Mouse (Mus musculus): ENCODE measurements at regions not wholly inside any gene's neighbourhood (a gene's known extent, or its start where the extent isn't known, plus 50 kb on each side); places are given as distances from the start of the nearest gene placed in this dataset.

DNA sequence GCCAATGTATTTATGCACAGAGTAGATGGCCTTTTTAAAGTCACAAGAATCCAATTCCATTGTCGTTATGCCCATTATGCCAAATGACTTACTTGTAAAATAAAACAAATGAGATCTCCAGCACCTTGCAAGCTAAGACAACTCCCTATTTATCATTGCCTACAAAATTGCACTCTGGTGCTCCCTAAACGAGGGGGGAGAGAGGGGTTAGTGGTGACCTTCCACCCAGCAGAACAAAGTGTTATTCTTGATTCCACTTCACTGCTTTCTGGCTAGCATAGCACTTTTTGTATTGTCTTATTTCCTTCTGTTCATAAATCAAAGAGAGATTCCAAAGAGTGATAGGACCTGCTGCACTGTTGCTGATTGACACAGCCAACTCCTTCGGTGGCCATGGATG is 300.6 kb downstream of the Hdgfl1 start:
- Histone ChIP-seq H3K4me2 (replicated peaks; ENCODE audit: low read depth, low read length) (no peak overlapping the region), H3K36me3 (ENCODE audit: control insufficient read depth, insufficient read depth, low read length) (no peaks in the 10 kb centered on the region), H3K4me3 (ENCODE audit: low read length) (no peak overlapping the region), H3K27me3 (ENCODE audit: control insufficient read depth, insufficient read depth, low read length) (no peaks in the 10 kb centered on the region), H3K27ac (ENCODE audit: low read depth, low read length) (no peak overlapping the region), H3K9ac (ENCODE audit: low read depth, low read length) (no peak overlapping the region), H3K9me3 (ENCODE audit: control insufficient read depth, low read length) (no peaks in the 10 kb centered on the region), H3K4me1 (ENCODE audit: control insufficient read depth, insufficient read depth, low read length) (no peaks in the 10 kb centered on the region)
- whole genome bisulfite sequencing = 15% methylated on average over 3 of the region's 3 CpGs
- peak; percentile 64; the same call in 1 of the 2 replicates for ATAC-seq (ENCODE audit: low FRiP score, low TSS enrichment)

DNA sequence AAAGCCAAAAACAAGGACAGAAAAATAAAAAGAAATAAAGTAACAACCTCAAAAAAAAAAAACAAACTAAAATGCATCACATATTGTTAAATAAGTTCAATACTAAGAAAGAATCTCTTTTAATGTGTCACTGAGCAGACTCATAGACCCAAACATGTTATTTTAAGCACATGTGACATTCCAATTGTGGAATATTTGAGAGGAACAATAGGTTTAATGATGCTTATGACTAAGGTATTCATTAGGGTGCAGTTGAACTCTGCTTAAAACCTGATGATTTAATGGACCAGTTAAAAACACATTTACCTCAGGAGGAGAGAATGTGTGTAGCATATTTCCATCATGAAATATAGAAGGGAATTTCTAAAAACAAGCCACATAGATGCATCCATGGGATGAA is 302.4 kb downstream of the Hdgfl1 start:
- Histone ChIP-seq H3K9ac (ENCODE audit: low read depth, low read length) (no peak overlapping the region), H3K36me3 (ENCODE audit: control insufficient read depth, insufficient read depth, low read length) (no peaks in the 10 kb centered on the region), H3K27me3 (ENCODE audit: control insufficient read depth, insufficient read depth, low read length) (no peaks in the 10 kb centered on the region), H3K4me1 (ENCODE audit: control insufficient read depth, insufficient read depth, low read length) (no peaks in the 10 kb centered on the region), H3K4me3 (ENCODE audit: low read length) (no peak overlapping the region), H3K4me2 (replicated peaks; ENCODE audit: low read depth, low read length) (no peak overlapping the region), H3K9me3 (ENCODE audit: control insufficient read depth, low read length) (no peaks in the 10 kb centered on the region), H3K27ac (ENCODE audit: low read depth, low read length) (no peak overlapping the region)
- no peak for ATAC-seq (ENCODE audit: low FRiP score, low TSS enrichment)

DNA sequence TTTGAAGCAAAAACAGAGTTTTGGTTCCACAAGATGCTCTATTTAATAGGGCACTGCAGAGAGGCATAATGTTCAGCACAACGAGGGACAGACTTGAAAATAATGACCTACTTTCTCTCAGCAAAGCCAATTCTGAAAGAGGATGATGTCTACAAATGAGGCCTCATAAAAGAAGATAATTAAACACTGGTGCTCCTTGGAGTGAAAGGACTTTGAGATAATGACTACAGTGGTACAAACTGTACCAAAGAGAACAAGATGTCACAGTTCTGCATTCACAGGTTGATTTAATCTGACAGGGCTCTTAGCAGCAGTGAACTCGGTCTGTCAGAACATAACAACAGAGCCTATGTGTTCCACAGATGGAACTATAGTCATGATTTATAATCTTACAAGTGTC is 305.4 kb downstream of the Hdgfl1 start:
- Histone ChIP-seq H3K4me2 (replicated peaks; ENCODE audit: low read depth, low read length) (no peak overlapping the region), H3K27ac (ENCODE audit: low read depth, low read length) (no peak overlapping the region), H3K27me3 (ENCODE audit: control insufficient read depth, insufficient read depth, low read length) (no peaks in the 10 kb centered on the region), H3K4me3 (ENCODE audit: low read length) (no peak overlapping the region), H3K9me3 (ENCODE audit: control insufficient read depth, low read length) (no peaks in the 10 kb centered on the region), H3K36me3 (ENCODE audit: control insufficient read depth, insufficient read depth, low read length) (no peaks in the 10 kb centered on the region), H3K9ac (ENCODE audit: low read depth, low read length) (no peak overlapping the region), H3K4me1 (ENCODE audit: control insufficient read depth, insufficient read depth, low read length) (no peaks in the 10 kb centered on the region)
- WGBS = 48% methylated on average over 2 of the region's 2 CpGs
- no peak for ATAC-seq (ENCODE audit: low FRiP score, low TSS enrichment)

GRCm38 (mm10) chr13:26464096-26464495 is 305.9 kb downstream of the Hdgfl1 start:
- no peak overlapping the region for H3K4me3 ChIP-seq (ENCODE audit: low read length)
- H3K9ac ChIP-seq (ENCODE audit: low read depth, low read length) = no peak overlapping the region
- H3K27ac ChIP-seq (ENCODE audit: low read depth, low read length) = no peak overlapping the region
- H3K4me1 ChIP-seq (ENCODE audit: control insufficient read depth, insufficient read depth, low read length) = no peaks in the 10 kb centered on the region
- no peaks in the 10 kb centered on the region for H3K9me3 ChIP-seq (ENCODE audit: control insufficient read depth, low read length)
- no peaks in the 10 kb centered on the region for H3K36me3 ChIP-seq (ENCODE audit: control insufficient read depth, insufficient read depth, low read length)
- no peak for ATAC-seq (ENCODE audit: low FRiP score, low TSS enrichment)
- no peak overlapping the region for H3K4me2 ChIP-seq (replicated peaks; ENCODE audit: low read depth, low read length)
- no peaks in the 10 kb centered on the region for H3K27me3 ChIP-seq (ENCODE audit: control insufficient read depth, insufficient read depth, low read length)

- Histone ChIP-seq H3K9me3 (ENCODE audit: control insufficient read depth, low read length) (no peaks in the 10 kb centered on the region), H3K4me3 (ENCODE audit: low read length) (no peak overlapping the region), H3K36me3 (ENCODE audit: control insufficient read depth, insufficient read depth, low read length) (no peaks in the 10 kb centered on the region), H3K27me3 (ENCODE audit: control insufficient read depth, insufficient read depth, low read length) (no peaks in the 10 kb centered on the region), H3K4me2 (replicated peaks; ENCODE audit: low read depth, low read length) (no peak overlapping the region), H3K4me1 (ENCODE audit: control insufficient read depth, insufficient read depth, low read length) (no peaks in the 10 kb centered on the region), H3K27ac (ENCODE audit: low read depth, low read length) (no peak overlapping the region), H3K9ac (ENCODE audit: low read depth, low read length) (no peak overlapping the region)
- peak; percentile 60; the same call in 1 of the 2 replicates for ATAC-seq (ENCODE audit: low FRiP score, low TSS enrichment)
- WGBS = 47% methylated on average over 4 of the region's 4 CpGs
Observed at GRCm38 (mm10) chr13:26457487-26458253, 312.3 kb downstream of the Hdgfl1 start.

DNA sequence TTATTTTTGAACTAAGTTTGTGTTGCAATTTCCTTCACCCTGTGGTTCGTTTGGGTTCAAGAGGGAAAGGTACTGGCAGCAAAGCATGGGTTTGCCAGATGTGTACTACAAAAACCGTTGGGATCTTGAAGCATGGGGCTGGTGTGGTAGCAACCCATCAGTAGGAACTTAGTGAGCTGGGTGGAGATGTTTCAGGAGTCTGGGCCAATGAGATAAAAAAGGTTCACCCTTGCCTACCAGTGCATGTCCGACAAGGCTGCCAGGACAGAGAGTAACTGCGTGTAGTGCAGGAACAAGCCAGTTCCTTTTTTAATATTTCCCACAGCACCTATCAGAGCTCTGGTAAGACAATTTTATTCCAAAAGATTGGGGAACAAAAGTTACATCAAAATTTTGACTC is 343.3 kb downstream of the Hdgfl1 start:
- H3K27me3 ChIP-seq (ENCODE audit: control insufficient read depth, insufficient read depth, low read length) = no peaks in the 10 kb centered on the region
- no peaks in the 10 kb centered on the region for H3K4me1 ChIP-seq (ENCODE audit: control insufficient read depth, insufficient read depth, low read length)
- H3K27ac ChIP-seq (ENCODE audit: low read depth, low read length) = no peak overlapping the region
- no peaks in the 10 kb centered on the region for H3K36me3 ChIP-seq (ENCODE audit: control insufficient read depth, insufficient read depth, low read length)
- no peak for ATAC-seq (ENCODE audit: low FRiP score, low TSS enrichment)
- H3K4me2 ChIP-seq (replicated peaks; ENCODE audit: low read depth, low read length) = no peak overlapping the region
- no peak overlapping the region for H3K4me3 ChIP-seq (ENCODE audit: low read length)
- no peak overlapping the region for H3K9ac ChIP-seq (ENCODE audit: low read depth, low read length)
- 86% methylated on average over 4 of the region's 4 CpGs for WGBS
- no peaks in the 10 kb centered on the region for H3K9me3 ChIP-seq (ENCODE audit: control insufficient read depth, low read length)

DNA sequence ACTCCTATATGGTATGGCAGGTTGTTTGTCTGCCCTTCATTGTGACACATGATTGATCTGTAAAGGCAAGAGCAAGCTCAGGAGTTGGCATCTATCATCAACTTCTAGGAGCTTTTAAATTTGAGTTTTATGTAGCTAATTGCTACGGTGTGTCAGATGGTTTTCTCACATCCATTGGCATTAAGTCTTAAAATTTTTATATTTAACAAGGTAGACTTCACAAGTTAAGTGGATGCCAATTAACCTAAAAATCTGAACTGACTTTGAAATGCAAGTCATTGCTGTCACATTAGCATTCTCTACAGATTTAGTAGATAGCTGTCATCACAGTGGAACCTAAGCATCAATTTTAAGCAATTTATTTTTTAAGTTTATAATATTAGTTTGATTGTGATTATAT is 345.5 kb downstream of the Hdgfl1 start:
- H3K4me2 ChIP-seq (replicated peaks; ENCODE audit: low read depth, low read length) = no peak overlapping the region
- H3K4me1 ChIP-seq (ENCODE audit: control insufficient read depth, insufficient read depth, low read length) = no peaks in the 10 kb centered on the region
- H3K36me3 ChIP-seq (ENCODE audit: control insufficient read depth, insufficient read depth, low read length) = no peaks in the 10 kb centered on the region
- H3K27ac ChIP-seq (ENCODE audit: low read depth, low read length) = no peak overlapping the region
- H3K27me3 ChIP-seq (ENCODE audit: control insufficient read depth, insufficient read depth, low read length) = no peaks in the 10 kb centered on the region
- ATAC-seq (ENCODE audit: low FRiP score, low TSS enrichment) = no peak
- H3K9me3 ChIP-seq (ENCODE audit: control insufficient read depth, low read length) = no peaks in the 10 kb centered on the region
- H3K4me3 ChIP-seq (ENCODE audit: low read length) = no peak overlapping the region
- 87% methylated on average over 1 of the region's 1 CpGs for WGBS
- no peak overlapping the region for H3K9ac ChIP-seq (ENCODE audit: low read depth, low read length)

DNA sequence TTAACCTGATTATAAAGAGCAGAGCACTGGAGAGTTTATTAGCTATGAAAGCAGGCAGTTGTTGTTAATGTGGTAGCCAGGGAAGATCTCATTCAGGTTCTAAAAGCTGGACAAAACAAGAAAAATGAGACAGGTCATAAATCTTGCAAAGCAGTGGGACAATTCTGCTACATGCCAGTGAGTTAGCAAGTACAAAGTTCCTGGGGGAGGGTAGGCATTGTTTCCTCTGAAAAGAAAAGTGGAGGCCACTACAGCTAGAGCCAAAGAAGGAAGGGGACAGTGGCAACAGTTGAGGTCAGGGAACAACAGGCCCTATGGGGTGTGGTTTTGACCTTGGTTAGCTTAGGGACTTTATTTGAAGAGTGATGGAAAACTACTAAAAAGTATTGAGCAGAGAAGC is 364.2 kb downstream of the Hdgfl1 start:
- Histone ChIP-seq H3K27me3 (ENCODE audit: control insufficient read depth, insufficient read depth, low read length) (no peaks in the 10 kb centered on the region), H3K36me3 (ENCODE audit: control insufficient read depth, insufficient read depth, low read length) (no peaks in the 10 kb centered on the region), H3K9ac (ENCODE audit: low read depth, low read length) (no peak overlapping the region), H3K27ac (ENCODE audit: low read depth, low read length) (no peak overlapping the region), H3K4me2 (replicated peaks; ENCODE audit: low read depth, low read length) (no peak overlapping the region), H3K4me1 (ENCODE audit: control insufficient read depth, insufficient read depth, low read length) (no peaks in the 10 kb centered on the region), H3K4me3 (ENCODE audit: low read length) (no peak overlapping the region), H3K9me3 (ENCODE audit: control insufficient read depth, low read length) (no peaks in the 10 kb centered on the region)
- ATAC-seq (ENCODE audit: low FRiP score, low TSS enrichment) = 0 out of 2 replicates have a peak, but pooled peaks have one; percentile 57

GRCm38 (mm10) chr13:26404707-26405106 is 365.3 kb downstream of the Hdgfl1 start:
- H3K4me1 ChIP-seq (ENCODE audit: control insufficient read depth, insufficient read depth, low read length) = no peaks in the 10 kb centered on the region
- no peak overlapping the region for H3K27ac ChIP-seq (ENCODE audit: low read depth, low read length)
- H3K9me3 ChIP-seq (ENCODE audit: control insufficient read depth, low read length) = no peaks in the 10 kb centered on the region
- no peaks in the 10 kb centered on the region for H3K27me3 ChIP-seq (ENCODE audit: control insufficient read depth, insufficient read depth, low read length)
- H3K36me3 ChIP-seq (ENCODE audit: control insufficient read depth, insufficient read depth, low read length) = no peaks in the 10 kb centered on the region
- no peak overlapping the region for H3K4me2 ChIP-seq (replicated peaks; ENCODE audit: low read depth, low read length)
- no peak overlapping the region for H3K9ac ChIP-seq (ENCODE audit: low read depth, low read length)
- 49% methylated on average over 2 of the region's 2 CpGs for whole genome bisulfite sequencing
- no peak for ATAC-seq (ENCODE audit: low FRiP score, low TSS enrichment)
- no peak overlapping the region for H3K4me3 ChIP-seq (ENCODE audit: low read length)

Data from kidney, embryonic 14.5 days (tissue).